Mouse (Mus musculus): Measurements from ENCODE around the gene Kcnd2. TPM values are rescaled to one million over a fixed set of nuclear protein-coding genes. Genes with fewer than 3 reads are reported as not detected.

The Kcnd2 gene
- polyA plus RNA-seq, 1 experiment from 2014 or later: not detected

GRCm38 (mm10) chr6:21744615-21745266 lies 529.4 kb downstream of the Kcnd2 start:
- Histone ChIP-seq H3K27me3 (ENCODE audit: insufficient read depth, low read length) (no peaks in the 10 kb centered on the region), H3K4me2 (ENCODE audit: low read depth, low read length) (no peak overlapping the region), H3K4me1 (ENCODE audit: insufficient read depth) (no peaks in the 10 kb centered on the region), H3K4me3 (ENCODE audit: low read depth, low read length) (no peak overlapping the region), H3K9ac (replicated peaks) (no peak overlapping the region), H3K27ac (ENCODE audit: low read depth) (no peak overlapping the region), H3K9me3 (ENCODE audit: low read length) (no peaks in the 10 kb centered on the region), H3K36me3 (replicated peaks; ENCODE audit: insufficient read depth, low read length) (no peaks in the 10 kb centered on the region)
- TF ChIP-seq EP300 (IDR thresholded peaks at IDR 0.05; ENCODE audit: low read depth): no peak
- no peak for TF ChIP-seq CTCF (IDR thresholded peaks at IDR 0.05; ENCODE audit: low read depth)
- ATAC-seq: no peak
- WGBS (ENCODE audit: insufficient replicate concordance): 63% methylated on average over 3 of the region's 3 CpGs
- no peak for DNase-seq

- DNase-seq: no peak
- no peaks in the 10 kb centered on the region for H3K4me1 ChIP-seq (ENCODE audit: insufficient read depth)
- H3K4me2 ChIP-seq (ENCODE audit: low read depth, low read length): no peak overlapping the region
- H3K9me3 ChIP-seq (ENCODE audit: low read length): no peaks in the 10 kb centered on the region
- no peak overlapping the region for H3K4me3 ChIP-seq (ENCODE audit: low read depth, low read length)
- H3K9ac ChIP-seq (replicated peaks): no peak overlapping the region
- no peak for ATAC-seq
- H3K27ac ChIP-seq (ENCODE audit: low read depth): no peak overlapping the region
- 69% methylated on average over 1 of the region's 1 CpGs for WGBS (ENCODE audit: insufficient replicate concordance)
- no peaks in the 10 kb centered on the region for H3K36me3 ChIP-seq (replicated peaks; ENCODE audit: insufficient read depth, low read length)
- H3K27me3 ChIP-seq (ENCODE audit: insufficient read depth, low read length): no peaks in the 10 kb centered on the region
- TF ChIP-seq EP300 (IDR thresholded peaks at IDR 0.05; ENCODE audit: low read depth): no peak
- no peak for TF ChIP-seq CTCF (IDR thresholded peaks at IDR 0.05; ENCODE audit: low read depth)
Observed at GRCm38 (mm10) chr6:21747536-21747935, 532.2 kb downstream of the Kcnd2 start.

GRCm38 (mm10) chr6:21767787-21768221 lies 552.5 kb downstream of the Kcnd2 start:
- TF ChIP-seq EP300 (IDR thresholded peaks at IDR 0.05; ENCODE audit: low read depth) (no peak), CTCF (IDR thresholded peaks at IDR 0.05; ENCODE audit: low read depth) (no peak)
- H3K4me1 ChIP-seq (ENCODE audit: insufficient read depth): no peaks in the 10 kb centered on the region
- H3K27ac ChIP-seq (ENCODE audit: low read depth): no peak overlapping the region

GRCm38 (mm10) chr6:21768745-21769446 lies 553.6 kb downstream of the Kcnd2 start:
- ATAC-seq (no peak), DNase-seq (no peak)
- no peak overlapping the region for H3K4me2 ChIP-seq (ENCODE audit: low read depth, low read length)
- H3K4me1 ChIP-seq (ENCODE audit: insufficient read depth): no peaks in the 10 kb centered on the region
- H3K27ac ChIP-seq (ENCODE audit: low read depth): no peak overlapping the region
- TF ChIP-seq EP300 (IDR thresholded peaks at IDR 0.05; ENCODE audit: low read depth) (no peak), CTCF (IDR thresholded peaks at IDR 0.05; ENCODE audit: low read depth) (no peak)
- WGBS (ENCODE audit: insufficient replicate concordance): 80% methylated on average over 9 of the region's 9 CpGs
- no peaks in the 10 kb centered on the region for H3K27me3 ChIP-seq (ENCODE audit: insufficient read depth, low read length)
- no peaks in the 10 kb centered on the region for H3K9me3 ChIP-seq (ENCODE audit: low read length)
- peaks cover 4% of the 10 kb centered on the region; the same call in 1 of the 2 replicates for H3K36me3 ChIP-seq (replicated peaks; ENCODE audit: insufficient read depth, low read length)
- H3K4me3 ChIP-seq (ENCODE audit: low read depth, low read length): no peak overlapping the region
- no peak overlapping the region for H3K9ac ChIP-seq (replicated peaks)

More at GRCm38 (mm10) chr6:21767787-21768221, 552.5 kb downstream of the Kcnd2 start:
- H3K27me3 ChIP-seq (ENCODE audit: insufficient read depth, low read length): no peaks in the 10 kb centered on the region
- WGBS (ENCODE audit: insufficient replicate concordance): 75% methylated on average over 12 of the region's 12 CpGs
- peaks cover 4% of the 10 kb centered on the region; the same call in 1 of the 2 replicates for H3K36me3 ChIP-seq (replicated peaks; ENCODE audit: insufficient read depth, low read length)
- no peak for DNase-seq
- ATAC-seq: no peak
- H3K4me2 ChIP-seq (ENCODE audit: low read depth, low read length): no peak overlapping the region
- H3K9ac ChIP-seq (replicated peaks): no peak overlapping the region
- H3K4me3 ChIP-seq (ENCODE audit: low read depth, low read length): no peak overlapping the region
- no peaks in the 10 kb centered on the region for H3K9me3 ChIP-seq (ENCODE audit: low read length)

GRCm38 (mm10) chr6:21769447-21769809 lies 554.1 kb downstream of the Kcnd2 start:
- DNase-seq: no peak
- ATAC-seq: no peak
- Histone ChIP-seq H3K27me3 (ENCODE audit: insufficient read depth, low read length) (no peaks in the 10 kb centered on the region), H3K9me3 (ENCODE audit: low read length) (no peaks in the 10 kb centered on the region), H3K4me1 (ENCODE audit: insufficient read depth) (no peaks in the 10 kb centered on the region), H3K4me2 (ENCODE audit: low read depth, low read length) (no peak overlapping the region), H3K9ac (replicated peaks) (no peak overlapping the region), H3K36me3 (replicated peaks; ENCODE audit: insufficient read depth, low read length) (peaks cover 4% of the 10 kb centered on the region; the same call in 1 of the 2 replicates), H3K4me3 (ENCODE audit: low read depth, low read length) (no peak overlapping the region), H3K27ac (ENCODE audit: low read depth) (no peak overlapping the region)
- WGBS (ENCODE audit: insufficient replicate concordance): 72% methylated on average over 1 of the region's 1 CpGs
- TF ChIP-seq CTCF (IDR thresholded peaks at IDR 0.05; ENCODE audit: low read depth): no peak
- no peak for TF ChIP-seq EP300 (IDR thresholded peaks at IDR 0.05; ENCODE audit: low read depth)

- Histone ChIP-seq H3K9ac (replicated peaks) (no peak overlapping the region), H3K4me1 (ENCODE audit: insufficient read depth) (no peaks in the 10 kb centered on the region), H3K27me3 (ENCODE audit: insufficient read depth, low read length) (no peaks in the 10 kb centered on the region), H3K27ac (ENCODE audit: low read depth) (no peak overlapping the region), H3K36me3 (replicated peaks; ENCODE audit: insufficient read depth, low read length) (peaks cover 4% of the 10 kb centered on the region; the same call in 1 of the 2 replicates), H3K4me3 (ENCODE audit: low read depth, low read length) (no peak overlapping the region), H3K9me3 (ENCODE audit: low read length) (no peaks in the 10 kb centered on the region), H3K4me2 (ENCODE audit: low read depth, low read length) (no peak overlapping the region)
- no peak for DNase-seq
- ATAC-seq: no peak
- WGBS (ENCODE audit: insufficient replicate concordance): 61% methylated on average over 7 of the region's 7 CpGs
- TF ChIP-seq EP300 (IDR thresholded peaks at IDR 0.05; ENCODE audit: low read depth) (no peak), CTCF (IDR thresholded peaks at IDR 0.05; ENCODE audit: low read depth) (no peak)
Observed at GRCm38 (mm10) chr6:21774213-21774916, 559.1 kb downstream of the Kcnd2 start.
